Mouse (Mus musculus): ENCODE measurements around the gene Elp4. TPM values are rescaled to one million over a fixed set of nuclear protein-coding genes. Genes with fewer than 3 reads are reported as not detected.

Elp4 gene
- total RNA-seq, 2 experiments from 2014 or later: 8.9 to 12.1 TPM

GRCm38 (mm10) chr2:105769747-105770328 lies 134.5 kb downstream of the Elp4 start:
- Histone ChIP-seq H3K4me3 (no peak overlapping the region), H3K27ac (no peak overlapping the region)
- no peak for TF ChIP-seq CTCF (IDR thresholded peaks at IDR 0.05)
- no peak for DNase-seq
- intact Hi-C loops (cut with DNase I): no loop called here

GRCm38 (mm10) chr2:105753512-105753911 lies 150.9 kb downstream of the Elp4 start:
- TF ChIP-seq CTCF (IDR thresholded peaks at IDR 0.05): no peak
- Histone ChIP-seq H3K4me3 (no peak overlapping the region), H3K27ac (no peak overlapping the region)
- no peak for DNase-seq
- intact Hi-C loops (cut with DNase I): no loop called here

GRCm38 (mm10) chr2:105749111-105749510 lies 155.3 kb downstream of the Elp4 start:
- TF ChIP-seq CTCF (IDR thresholded peaks at IDR 0.05): no peak
- H3K27ac ChIP-seq: no peak overlapping the region
- DNase-seq: no peak
- no peak overlapping the region for H3K4me3 ChIP-seq
- intact Hi-C loops (cut with DNase I): no loop called here

- no peak for TF ChIP-seq CTCF (IDR thresholded peaks at IDR 0.05)
- no peak for DNase-seq
- no peak overlapping the region for H3K27ac ChIP-seq
- H3K4me3 ChIP-seq: no peak overlapping the region
- intact Hi-C loops (cut with DNase I): no loop called here
Observed at GRCm38 (mm10) chr2:105746896-105747295, 157.5 kb downstream of the Elp4 start.

- Histone ChIP-seq H3K4me3 (no peak overlapping the region), H3K27ac (no peak overlapping the region)
- no peak for TF ChIP-seq CTCF (IDR thresholded peaks at IDR 0.05)
- intact Hi-C loops (cut with DNase I): no loop called here
- DNase-seq: no peak
Observed at GRCm38 (mm10) chr2:105736166-105736565, 168.2 kb downstream of the Elp4 start.

GRCm38 (mm10) chr2:105730704-105731103 lies 173.7 kb downstream of the Elp4 start:
- no peak overlapping the region for H3K27ac ChIP-seq
- intact Hi-C loops (cut with DNase I): no loop called here
- TF ChIP-seq CTCF (IDR thresholded peaks at IDR 0.05): no peak
- DNase-seq: no peak
- no peak overlapping the region for H3K4me3 ChIP-seq

- TF ChIP-seq CTCF (IDR thresholded peaks at IDR 0.05): no peak
- no peak for DNase-seq
- intact Hi-C loops (cut with DNase I): no loop called here
- Histone ChIP-seq H3K4me3 (no peak overlapping the region), H3K27ac (no peak overlapping the region)
Observed at GRCm38 (mm10) chr2:105726657-105727056, 177.7 kb downstream of the Elp4 start.

GRCm38 (mm10) chr2:105715409-105716115 lies 188.8 kb downstream of the Elp4 start:
- Histone ChIP-seq H3K4me3 (no peak overlapping the region), H3K27ac (no peak overlapping the region)
- TF ChIP-seq CTCF (IDR thresholded peaks at IDR 0.05): no peak
- DNase-seq: no peak
- intact Hi-C loops (cut with DNase I): no loop called here

- no peak for TF ChIP-seq CTCF (IDR thresholded peaks at IDR 0.05)
- Histone ChIP-seq H3K4me3 (no peak overlapping the region), H3K27ac (no peak overlapping the region)
- intact Hi-C loops (cut with DNase I): no loop called here
- no peak for DNase-seq
Observed at GRCm38 (mm10) chr2:105710511-105710910, 193.9 kb downstream of the Elp4 start.

GRCm38 (mm10) chr2:105709126-105709525 lies 195.2 kb downstream of the Elp4 start:
- DNase-seq: no peak
- H3K27ac ChIP-seq: no peak overlapping the region
- H3K4me3 ChIP-seq: no peak overlapping the region
- TF ChIP-seq CTCF (IDR thresholded peaks at IDR 0.05): no peak
- intact Hi-C loops (cut with DNase I): no loop called here

GRCm38 (mm10) chr2:105705320-105705719 lies 199.0 kb downstream of the Elp4 start:
- TF ChIP-seq CTCF (IDR thresholded peaks at IDR 0.05): no peak
- no peak overlapping the region for H3K27ac ChIP-seq
- intact Hi-C loops (cut with DNase I): no loop called here
- H3K4me3 ChIP-seq: no peak overlapping the region
- no peak for DNase-seq

- intact Hi-C loops (cut with DNase I): no loop called here
- H3K27ac ChIP-seq: no peak overlapping the region
- no peak for DNase-seq
- H3K4me3 ChIP-seq: no peak overlapping the region
- TF ChIP-seq CTCF (IDR thresholded peaks at IDR 0.05): no peak
Observed at GRCm38 (mm10) chr2:105702586-105702985, 201.8 kb downstream of the Elp4 start.

GRCm38 (mm10) chr2:105701781-105702180 lies 202.6 kb downstream of the Elp4 start:
- no peak for TF ChIP-seq CTCF (IDR thresholded peaks at IDR 0.05)
- intact Hi-C loops (cut with DNase I): no loop called here
- no peak for DNase-seq
- H3K4me3 ChIP-seq: no peak overlapping the region
- no peak overlapping the region for H3K27ac ChIP-seq

GRCm38 (mm10) chr2:105698631-105699030 lies 205.7 kb downstream of the Elp4 start:
- intact Hi-C loops (cut with DNase I): no loop called here
- no peak for TF ChIP-seq CTCF (IDR thresholded peaks at IDR 0.05)

More at GRCm38 (mm10) chr2:105698631-105699030, 205.7 kb downstream of the Elp4 start:
- H3K4me3 ChIP-seq: no peak overlapping the region
- no peak overlapping the region for H3K27ac ChIP-seq
- no peak for DNase-seq
